Mouse (Mus musculus) erythroblast, embryonic 14.5 days (primary cell): ENCODE data around the gene Pip4k2b.

Experiments
- GATA1 ChIP-seq: IDR thresholded peaks from 2 replicates; pipeline ENCODE4 v1.6.1; 2012; ENCODE audit warnings: low read length, inconsistent platforms, mixed read lengths
- TAL1 ChIP-seq: IDR thresholded peaks from 3 replicates; pipeline ENCODE4 v1.6.1; 2012; ENCODE audit warnings: low read length, inconsistent platforms, mixed read lengths

DNA sequence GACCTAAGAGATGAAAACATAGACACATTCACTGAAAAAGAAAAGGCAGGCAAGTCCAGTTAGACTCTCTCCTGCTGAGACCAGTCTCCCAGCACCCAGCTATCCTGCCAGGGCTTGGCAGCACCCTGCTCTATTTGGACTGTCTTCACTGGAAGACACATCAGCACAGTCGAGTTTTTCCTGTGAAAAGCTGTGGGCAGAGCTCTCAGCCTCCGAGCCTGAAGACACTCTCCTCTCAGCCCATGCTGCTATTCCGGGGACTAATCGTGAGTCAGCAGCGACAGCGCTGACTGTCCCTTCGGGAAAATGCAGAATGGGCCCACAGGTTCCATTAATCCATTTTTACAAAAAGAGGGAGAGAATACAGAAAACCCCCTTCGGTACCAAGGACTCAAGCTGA lies 8.8 kb upstream of the Pip4k2b start:
- TF ChIP-seq GATA1 (no peak), TAL1 (no peak)
